Mouse (Mus musculus): Measurements from ENCODE around the gene Tnfrsf21.

The Tnfrsf21 gene

GRCm38 (mm10) chr17:43074391-43074790 lies 58.0 kb downstream of the Tnfrsf21 start:
- in situ Hi-C loops (cut with MboI; ENCODE audit: unreplicated experiment in 2 of 2) = no loop called here

- in situ Hi-C loops (cut with MboI; ENCODE audit: unreplicated experiment in 2 of 2) = no loop called here
Measured at GRCm38 (mm10) chr17:43075100-43075499, 58.7 kb downstream of the Tnfrsf21 start.

- in situ Hi-C loops (cut with MboI; ENCODE audit: unreplicated experiment in 2 of 2) = no loop called here
Measured at GRCm38 (mm10) chr17:43075937-43076336, 59.6 kb downstream of the Tnfrsf21 start.

- in situ Hi-C loops (cut with MboI; ENCODE audit: unreplicated experiment in 2 of 2) = no loop called here
Measured at GRCm38 (mm10) chr17:43076801-43077493, 60.6 kb downstream of the Tnfrsf21 start.

GRCm38 (mm10) chr17:43077540-43077939 lies 61.2 kb downstream of the Tnfrsf21 start:
- in situ Hi-C loops (cut with MboI; ENCODE audit: unreplicated experiment in 2 of 2) = no loop called here

GRCm38 (mm10) chr17:43081225-43081624 lies 64.9 kb downstream of the Tnfrsf21 start:
- in situ Hi-C loops (cut with MboI; ENCODE audit: unreplicated experiment in 2 of 2) = no loop called here

- in situ Hi-C loops (cut with MboI; ENCODE audit: unreplicated experiment in 2 of 2) = no loop called here
Measured at GRCm38 (mm10) chr17:43089496-43089895, 73.1 kb downstream of the Tnfrsf21 start.

- in situ Hi-C loops (cut with MboI; ENCODE audit: unreplicated experiment in 2 of 2) = no loop called here
Measured at GRCm38 (mm10) chr17:43090948-43091724, 74.8 kb downstream of the Tnfrsf21 start.

- in situ Hi-C loops (cut with MboI; ENCODE audit: unreplicated experiment in 2 of 2) = no loop called here
Measured at GRCm38 (mm10) chr17:43092280-43092995, 76.1 kb downstream of the Tnfrsf21 start.

- in situ Hi-C loops (cut with MboI; ENCODE audit: unreplicated experiment in 2 of 2) = no loop called here
Measured at GRCm38 (mm10) chr17:43094285-43094684, 77.9 kb downstream of the Tnfrsf21 start.

GRCm38 (mm10) chr17:43097101-43097688 lies 80.8 kb downstream of the Tnfrsf21 start:
- in situ Hi-C loops (cut with MboI; ENCODE audit: unreplicated experiment in 2 of 2) = no loop called here

GRCm38 (mm10) chr17:43106108-43106507 lies 89.8 kb downstream of the Tnfrsf21 start:
- in situ Hi-C loops (cut with MboI; ENCODE audit: unreplicated experiment in 2 of 2) = no loop called here

- in situ Hi-C loops (cut with MboI; ENCODE audit: unreplicated experiment in 2 of 2) = no loop called here
Measured at GRCm38 (mm10) chr17:43107338-43107737, 91.0 kb downstream of the Tnfrsf21 start.

GRCm38 (mm10) chr17:43109501-43109900 lies 93.1 kb downstream of the Tnfrsf21 start:
- in situ Hi-C loops (cut with MboI; ENCODE audit: unreplicated experiment in 2 of 2) = no loop called here

GRCm38 (mm10) chr17:43110168-43110885 lies 94.0 kb downstream of the Tnfrsf21 start:
- in situ Hi-C loops (cut with MboI; ENCODE audit: unreplicated experiment in 2 of 2) = no loop called here

- in situ Hi-C loops (cut with MboI; ENCODE audit: unreplicated experiment in 2 of 2) = no loop called here
Measured at GRCm38 (mm10) chr17:43113391-43113984, 97.1 kb downstream of the Tnfrsf21 start.

GRCm38 (mm10) chr17:43114086-43114581 lies 97.8 kb downstream of the Tnfrsf21 start:
- in situ Hi-C loops (cut with MboI; ENCODE audit: unreplicated experiment in 2 of 2) = no loop called here

- in situ Hi-C loops (cut with MboI; ENCODE audit: unreplicated experiment in 2 of 2) = no loop called here
Measured at GRCm38 (mm10) chr17:43114926-43115325, 98.6 kb downstream of the Tnfrsf21 start.

GRCm38 (mm10) chr17:43116748-43117147 lies 100.4 kb downstream of the Tnfrsf21 start:
- in situ Hi-C loops (cut with MboI; ENCODE audit: unreplicated experiment in 2 of 2) = no loop called here

GRCm38 (mm10) chr17:43119446-43119845 lies 103.1 kb downstream of the Tnfrsf21 start:
- in situ Hi-C loops (cut with MboI; ENCODE audit: unreplicated experiment in 2 of 2) = no loop called here

Data from v-Abl transformed pro-B cells (cell line).